Mouse (Mus musculus) G1E (cell line): ENCODE data around the gene Cntn5.

Experiments
- CTCF ChIP-seq: IDR thresholded peaks from 2 replicates; pipeline ENCODE4 v1.5.1; 2012; ENCODE audit warnings: low read depth, low read length, inconsistent platforms, mixed read lengths
- GATA1 ChIP-seq: IDR thresholded peaks from 2 replicates; pipeline ENCODE4 v1.6.1; 2012; ENCODE audit warnings: borderline replicate concordance, low read length, inconsistent platforms, mixed read lengths
- POLR2AphosphoS5 ChIP-seq: IDR thresholded peaks from 2 replicates; pipeline ENCODE4 v1.6.1; 2012; ENCODE audit warnings: low read depth, low read length, inconsistent platforms; ENCODE audit not compliant: insufficient replicate concordance
- TAL1 ChIP-seq: conservative IDR thresholded peaks from 2 replicates; pipeline ENCODE4 v1.6.1; 2012; ENCODE audit warnings: low read depth, low read length, inconsistent platforms, mixed read lengths

DNA sequence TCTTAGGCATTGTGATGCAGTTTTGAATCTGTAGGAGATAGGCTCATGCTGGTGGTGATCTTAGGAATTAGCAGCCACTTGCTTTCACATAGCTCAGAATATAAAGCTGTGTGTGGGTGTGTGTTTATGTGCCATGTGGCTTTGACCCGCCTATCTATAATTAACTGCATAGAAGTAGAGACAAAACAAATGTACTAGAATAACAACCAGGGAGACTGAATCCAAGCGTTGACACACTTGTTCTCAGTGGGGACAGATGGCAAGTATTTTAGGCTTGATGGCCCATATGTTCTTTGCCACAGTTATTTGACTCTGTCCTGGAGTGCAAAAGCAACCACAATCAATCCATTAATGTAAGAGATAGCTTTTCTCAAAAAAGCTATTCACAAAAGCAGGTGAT lies 678.6 kb downstream of the Cntn5 start:
- no peak for TF ChIP-seq CTCF
- no peak for TF ChIP-seq GATA1
- TF ChIP-seq TAL1: no peak
- no peak for TF ChIP-seq POLR2AphosphoS5
